Mouse (Mus musculus): ENCODE results near the gene Mapkap1.

The Mapkap1 gene

GRCm38 (mm10) chr2:34635249-34636165 lies 228.9 kb downstream of the Mapkap1 start:
- DNase-seq, result peak in 1 of 2 experiments; percentile 17

GRCm38 (mm10) chr2:34638955-34639650 lies 232.5 kb downstream of the Mapkap1 start:
- DNase-seq, result peak; percentile 86 to 95

GRCm38 (mm10) chr2:34639725-34640124 lies 233.2 kb downstream of the Mapkap1 start:
- no peak for DNase-seq

GRCm38 (mm10) chr2:34642351-34642750 lies 235.8 kb downstream of the Mapkap1 start:
- DNase-seq, result peak in 1 of 2 experiments; percentile 62

- peak in 1 of 2 experiments; percentile 45 for DNase-seq
These were observed 238.3 kb downstream of the Mapkap1 start for GRCm38 (mm10) chr2:34644571-34645526.

GRCm38 (mm10) chr2:34645851-34646540 lies 239.4 kb downstream of the Mapkap1 start:
- peak; percentile 66 to 84 for DNase-seq

GRCm38 (mm10) chr2:34646541-34646865 lies 239.9 kb downstream of the Mapkap1 start:
- DNase-seq, result no peak

- peak; percentile 44 to 70 for DNase-seq
These were observed 240.8 kb downstream of the Mapkap1 start for GRCm38 (mm10) chr2:34647410-34647809.

GRCm38 (mm10) chr2:34667820-34668219 lies 261.2 kb downstream of the Mapkap1 start:
- no peak for DNase-seq

GRCm38 (mm10) chr2:34668440-34669191 lies 262.0 kb downstream of the Mapkap1 start:
- no peak for DNase-seq

- no peak for DNase-seq
These were observed 262.7 kb downstream of the Mapkap1 start for GRCm38 (mm10) chr2:34669203-34669746.

- DNase-seq, result no peak
These were observed 263.9 kb downstream of the Mapkap1 start for GRCm38 (mm10) chr2:34670470-34670869.

GRCm38 (mm10) chr2:34671385-34672026 lies 264.9 kb downstream of the Mapkap1 start:
- DNase-seq, result peak; percentile 33 to 57

- no peak for DNase-seq
These were observed 267.3 kb downstream of the Mapkap1 start for GRCm38 (mm10) chr2:34673846-34674245.

Measured in kidney, postnatal 36 days (tissue).